Mouse (Mus musculus) hindbrain, embryonic 10.5 days (tissue): ENCODE results near the gene Elk3. TPM values are rescaled to one million over a fixed set of nuclear protein-coding genes. Genes with fewer than 3 reads are reported as not detected.
A peak's percentile ranks its signal among the peaks of the same experiment; 100 is the strongest.

Source experiments
- DNase-seq: peaks from one replicate; pipeline ENCODE4 v3.0.0-alpha.2; 2017; ENCODE audit warnings: low spot score
- H3K27ac ChIP-seq: fragments of 300-500 bp; sonication (generic); 2 replicates; pipeline ENCODE4 v1.5.1; 2016; ENCODE audit warnings: mild to moderate bottlenecking, moderate library complexity
- H3K27me3 ChIP-seq: fragments of 300-500 bp; sonication (generic); 2 replicates; pipeline ENCODE4 v1.6.1; 2016; ENCODE audit warnings: mild to moderate bottlenecking; ENCODE audit not compliant: poor library complexity, insufficient read depth, severe bottlenecking
- H3K36me3 ChIP-seq: fragments of 300-500 bp; sonication (generic); 2 replicates; pipeline ENCODE4 v1.6.1; 2016; ENCODE audit warnings: mild to moderate bottlenecking, moderate library complexity
- H3K4me1 ChIP-seq: fragments of 300-500 bp; sonication (generic); replicated peaks from 2 replicates; pipeline ENCODE4 v1.6.1; 2016; ENCODE audit warnings: mild to moderate bottlenecking
- H3K4me3 ChIP-seq: fragments of 300-500 bp; sonication (generic); 2 replicates; pipeline ENCODE4 v1.5.1; 2016; ENCODE audit warnings: mild to moderate bottlenecking, moderate library complexity
- H3K9me3 ChIP-seq: fragments of 300-500 bp; sonication (generic); 2 replicates; pipeline ENCODE4 v1.6.1; 2016; ENCODE audit warnings: mild to moderate bottlenecking, moderate library complexity
- WGBS: fragments of 180-500 bp; shearing (Covaris S2); methylation state at CpG from one replicate; pipeline ENCODE4 v1.1.7; 2016; 5-methylcytosine and 5-hydroxymethylcytosine counted together
- polyA plus RNA-seq: library from polyadenylated mRNA; unstranded; fragments of >200 nt; fragmentation: Nextera tagmentation; extraction: Ambion mirVana; gene quantifications from 2 replicates; pipeline ENCODE4 v1.2.1, GENCODE M21; 2016

The Elk3 gene
- polyA plus RNA-seq, 1 experiment from 2014 or later = 14.8 TPM

- H3K27me3 ChIP-seq = peaks cover 13% of the 10 kb centered on the region; the same call in 1 of the 2 replicates
- H3K9me3 ChIP-seq = no peaks in the 10 kb centered on the region
- peaks cover 29% of the 10 kb centered on the region for H3K4me1 ChIP-seq
- no peak overlapping the region for H3K27ac ChIP-seq
- DNase-seq = no peak
- no peaks in the 10 kb centered on the region for H3K36me3 ChIP-seq
- 70% methylated on average over 6 of the region's 6 CpGs for WGBS
- H3K4me3 ChIP-seq = no peak overlapping the region
These were observed 5.0 kb downstream of the Elk3 start for GRCm38 (mm10) chr10:93305946-93306345.

GRCm38 (mm10) chr10:93303231-93303630 lies 7.7 kb downstream of the Elk3 start:
- Histone ChIP-seq H3K27me3 (peaks cover 8% of the 10 kb centered on the region; the same call in 1 of the 2 replicates), H3K4me3 (no peak overlapping the region), H3K4me1 (0 out of 2 replicates have a peak, but pooled peaks cover 14% of the 10 kb centered on the region), H3K36me3 (no peaks in the 10 kb centered on the region), H3K27ac (no peak overlapping the region), H3K9me3 (no peaks in the 10 kb centered on the region)
- 73% methylated on average over 4 of the region's 4 CpGs for WGBS
- no peak for DNase-seq

DNA sequence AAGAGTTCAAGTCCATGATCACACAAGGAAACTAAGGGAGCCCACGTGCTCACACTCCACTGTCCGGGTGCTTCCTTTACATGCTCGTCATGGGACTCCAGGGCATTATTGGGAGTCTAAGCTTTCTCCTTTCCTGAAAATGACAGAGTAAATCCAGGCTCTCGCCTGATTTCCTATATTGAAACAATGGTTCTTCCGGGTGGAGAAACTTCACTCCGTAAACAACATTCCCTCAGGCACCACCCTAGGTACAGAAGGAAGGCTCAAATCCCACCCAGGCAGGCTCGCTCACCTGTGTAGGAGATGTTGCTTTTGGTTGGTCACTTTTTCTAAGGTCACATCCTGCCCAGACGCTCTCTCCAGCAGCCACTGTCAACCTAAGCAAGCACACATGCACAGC lies 9.1 kb downstream of the Elk3 start:
- Histone ChIP-seq H3K36me3 (no peaks in the 10 kb centered on the region), H3K4me3 (no peak overlapping the region), H3K27ac (no peak overlapping the region), H3K9me3 (no peaks in the 10 kb centered on the region), H3K4me1 (0 out of 2 replicates have a peak, but pooled peaks cover 17% of the 10 kb centered on the region), H3K27me3 (no peaks in the 10 kb centered on the region)
- no peak for DNase-seq
- WGBS = 78% methylated on average over 8 of the region's 8 CpGs

DNA sequence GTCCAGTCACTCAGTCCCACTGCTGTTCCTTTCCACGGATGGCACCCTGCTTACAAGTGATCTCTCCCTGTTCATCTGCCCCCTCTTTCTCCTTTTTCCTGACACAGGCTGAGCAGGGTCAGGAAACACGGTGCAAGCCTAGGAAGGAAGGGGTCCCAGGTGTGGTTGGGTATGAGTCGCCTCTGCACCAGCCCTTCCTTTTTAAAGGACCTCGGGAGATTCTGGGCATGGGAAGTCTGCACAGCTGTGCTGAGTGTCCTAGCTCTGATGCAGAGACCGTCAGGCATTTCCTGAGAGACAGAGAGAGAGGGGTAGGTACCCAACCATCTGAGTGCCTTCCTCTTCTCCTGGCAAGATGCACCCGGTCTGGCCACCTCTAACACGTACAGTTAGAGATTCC lies 12.7 kb downstream of the Elk3 start:
- no peak for DNase-seq
- 70% methylated on average over 7 of the region's 7 CpGs for WGBS
- Histone ChIP-seq H3K36me3 (no peaks in the 10 kb centered on the region), H3K4me1 (peaks cover 31% of the 10 kb centered on the region), H3K4me3 (no peak overlapping the region), H3K9me3 (no peaks in the 10 kb centered on the region), H3K27ac (peak overlapping the region; percentile 41), H3K27me3 (no peaks in the 10 kb centered on the region)

DNA sequence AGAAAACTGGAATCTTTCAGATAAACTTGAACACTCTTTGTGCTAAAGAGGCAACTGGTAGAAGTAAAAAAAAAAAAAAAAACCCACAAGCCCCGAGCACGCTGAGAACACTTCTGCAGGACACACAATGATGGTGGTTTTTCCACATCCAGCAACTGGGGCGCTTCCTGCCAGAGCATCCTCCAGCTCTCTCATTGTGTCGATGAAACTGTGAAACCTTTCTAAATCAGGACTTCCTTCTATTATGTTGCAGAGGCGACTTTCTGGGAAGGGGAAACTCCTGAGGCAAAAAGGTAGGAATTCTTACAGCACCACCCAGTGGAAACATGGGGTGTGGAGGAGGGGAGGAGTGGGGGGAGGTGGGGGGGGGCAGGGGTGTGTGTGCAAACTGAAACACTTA lies 13.2 kb downstream of the Elk3 start:
- Histone ChIP-seq H3K9me3 (no peaks in the 10 kb centered on the region), H3K27me3 (no peaks in the 10 kb centered on the region), H3K4me3 (no peak overlapping the region), H3K36me3 (no peaks in the 10 kb centered on the region), H3K27ac (peak overlapping the region; percentile 41; the same call in 1 of the 2 replicates), H3K4me1 (peaks cover 27% of the 10 kb centered on the region)
- 43% methylated on average over 5 of the region's 5 CpGs for WGBS
- no peak for DNase-seq

GRCm38 (mm10) chr10:93294547-93295219 lies 16.3 kb downstream of the Elk3 start:
- WGBS = 65% methylated on average over 20 of the region's 20 CpGs
- Histone ChIP-seq H3K36me3 (no peaks in the 10 kb centered on the region), H3K4me3 (no peak overlapping the region), H3K27ac (no peak overlapping the region), H3K9me3 (no peaks in the 10 kb centered on the region), H3K27me3 (no peaks in the 10 kb centered on the region), H3K4me1 (peaks cover 32% of the 10 kb centered on the region)
- DNase-seq = peak; percentile 19

DNA sequence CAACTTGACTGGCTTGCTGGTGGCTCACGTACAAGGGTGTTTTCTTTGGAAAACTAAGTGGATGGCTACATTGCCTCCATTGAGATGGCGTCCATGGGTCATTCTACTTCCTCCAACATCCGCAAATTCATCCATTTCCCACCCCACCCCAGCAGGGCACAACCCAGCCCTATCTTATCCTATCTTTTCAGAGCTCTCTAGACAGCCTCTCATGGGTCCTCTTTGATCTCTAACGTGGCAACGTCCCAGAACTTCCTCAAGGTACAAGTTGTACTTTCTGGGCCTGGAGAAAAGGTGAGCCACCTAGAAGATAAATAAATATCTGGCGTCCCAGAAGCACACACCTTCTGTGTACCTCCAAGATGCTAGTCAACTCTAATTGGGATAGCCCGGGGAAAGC lies 17.3 kb downstream of the Elk3 start:
- WGBS = 85% methylated on average over 7 of the region's 7 CpGs
- no peak for DNase-seq
- H3K36me3 ChIP-seq = no peaks in the 10 kb centered on the region
- H3K27me3 ChIP-seq = no peaks in the 10 kb centered on the region
- H3K4me1 ChIP-seq = peaks cover 29% of the 10 kb centered on the region
- no peak overlapping the region for H3K4me3 ChIP-seq
- H3K27ac ChIP-seq = no peak overlapping the region
- H3K9me3 ChIP-seq = no peaks in the 10 kb centered on the region

DNA sequence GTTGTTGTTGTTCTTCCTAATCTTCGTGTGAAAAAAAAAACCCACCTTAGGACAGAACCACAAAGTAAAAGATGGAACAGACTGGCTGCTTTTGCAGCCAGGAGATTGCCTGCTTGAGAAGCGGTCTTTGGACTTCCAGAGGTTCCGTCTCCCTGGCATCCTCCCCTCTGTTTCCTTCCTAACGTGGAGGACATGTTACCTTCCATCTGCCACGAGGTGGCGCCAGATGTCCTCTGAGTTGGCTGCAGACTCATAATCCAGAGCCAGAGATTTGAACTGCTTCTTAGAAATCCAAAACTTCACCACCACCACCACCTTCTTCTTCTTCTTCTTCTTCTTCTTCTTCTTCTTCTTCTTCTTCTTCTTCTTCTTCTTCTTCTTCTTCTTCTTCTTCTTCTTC lies 19.1 kb downstream of the Elk3 start:
- Histone ChIP-seq H3K27me3 (no peaks in the 10 kb centered on the region), H3K36me3 (0 out of 2 replicates have a peak, but pooled peaks cover 5% of the 10 kb centered on the region), H3K4me3 (no peak overlapping the region), H3K27ac (no peak overlapping the region), H3K4me1 (peaks cover 23% of the 10 kb centered on the region), H3K9me3 (no peaks in the 10 kb centered on the region)
- WGBS = 4% methylated on average over 6 of the region's 6 CpGs
- peak; percentile 79 for DNase-seq

- Histone ChIP-seq H3K4me1 (peaks cover 21% of the 10 kb centered on the region), H3K27ac (no peak overlapping the region), H3K36me3 (0 out of 2 replicates have a peak, but pooled peaks cover 5% of the 10 kb centered on the region), H3K27me3 (no peaks in the 10 kb centered on the region), H3K4me3 (no peak overlapping the region), H3K9me3 (no peaks in the 10 kb centered on the region)
- WGBS = 33% methylated on average over 7 of the region's 7 CpGs
- peak; percentile 77 for DNase-seq
These were observed 19.6 kb downstream of the Elk3 start for GRCm38 (mm10) chr10:93291352-93291751.

GRCm38 (mm10) chr10:93289404-93289803 lies 21.5 kb downstream of the Elk3 start:
- DNase-seq = no peak
- Histone ChIP-seq H3K27me3 (no peaks in the 10 kb centered on the region), H3K4me1 (peaks cover 12% of the 10 kb centered on the region; the same call in 1 of the 2 replicates), H3K27ac (no peak overlapping the region), H3K36me3 (0 out of 2 replicates have a peak, but pooled peaks cover 10% of the 10 kb centered on the region), H3K9me3 (no peaks in the 10 kb centered on the region), H3K4me3 (no peak overlapping the region)
- 80% methylated on average over 6 of the region's 6 CpGs for WGBS

GRCm38 (mm10) chr10:93288336-93288735 lies 22.6 kb downstream of the Elk3 start:
- Histone ChIP-seq H3K4me1 (0 out of 2 replicates have a peak, but pooled peaks cover 11% of the 10 kb centered on the region), H3K4me3 (no peak overlapping the region), H3K36me3 (peaks cover 19% of the 10 kb centered on the region; the same call in 1 of the 2 replicates), H3K27me3 (no peaks in the 10 kb centered on the region), H3K27ac (no peak overlapping the region), H3K9me3 (no peaks in the 10 kb centered on the region)
- no peak for DNase-seq
- 95% methylated on average over 4 of the region's 4 CpGs for WGBS

- WGBS = 91% methylated on average over 8 of the region's 8 CpGs
- H3K36me3 ChIP-seq = peaks cover 21% of the 10 kb centered on the region; the same call in 1 of the 2 replicates
- no peak overlapping the region for H3K4me3 ChIP-seq
- no peaks in the 10 kb centered on the region for H3K9me3 ChIP-seq
- 0 out of 2 replicates have a peak, but pooled peaks cover 14% of the 10 kb centered on the region for H3K4me1 ChIP-seq
- H3K27ac ChIP-seq = no peak overlapping the region
- DNase-seq = no peak
- H3K27me3 ChIP-seq = no peaks in the 10 kb centered on the region
These were observed 23.3 kb downstream of the Elk3 start for GRCm38 (mm10) chr10:93287551-93288145.

DNA sequence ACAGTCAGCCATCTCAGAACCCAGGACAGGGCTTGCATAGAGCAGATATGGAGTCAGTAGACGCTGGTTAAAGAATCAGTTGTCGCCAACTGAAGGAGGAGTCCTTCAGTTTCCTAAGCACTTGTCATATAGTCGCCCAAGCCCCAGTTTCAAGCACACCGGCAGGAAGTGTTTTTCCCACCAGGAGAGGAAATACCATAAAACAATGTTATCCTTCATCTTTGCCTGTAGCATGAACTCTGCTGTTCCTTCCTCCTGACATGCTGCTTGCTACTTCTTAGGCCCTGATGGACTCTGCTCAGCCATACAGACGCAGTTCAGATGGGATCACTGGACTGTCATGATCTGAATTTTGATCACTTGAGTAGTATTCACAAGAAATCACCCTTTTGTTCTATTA lies 25.4 kb downstream of the Elk3 start:
- WGBS = 87% methylated on average over 5 of the region's 5 CpGs
- no peaks in the 10 kb centered on the region for H3K9me3 ChIP-seq
- peaks cover 28% of the 10 kb centered on the region for H3K36me3 ChIP-seq

More for the DNA sequence above, 25.4 kb downstream of the Elk3 start:
- Histone ChIP-seq H3K27me3 (no peaks in the 10 kb centered on the region), H3K4me1 (peaks cover 18% of the 10 kb centered on the region; the same call in 1 of the 2 replicates), H3K27ac (no peak overlapping the region), H3K4me3 (no peak overlapping the region)
- no peak for DNase-seq
